Mouse (Mus musculus) ES-E14 (cell line): Measurements from ENCODE around the gene Hist1h2bc. TPM values are rescaled to one million over a fixed set of nuclear protein-coding genes. Genes with fewer than 3 reads are reported as not detected.

Experiments
- DNase-seq: peaks from one replicate; pipeline ENCODE4 v3.0.0-alpha.2; 2013; ENCODE audit warnings: low read depth, low spot score
- H3K27ac ChIP-seq: 2 replicates; pipeline ENCODE4 v1.5.1; 2012; ENCODE audit warnings: low read depth, mild to moderate bottlenecking, low read length, moderate library complexity, mixed read lengths; ENCODE audit not compliant: poor library complexity, insufficient read depth, severe bottlenecking
- H3K36me3 ChIP-seq: 2 replicates; pipeline ENCODE4 v1.6.1; 2012; ENCODE audit warnings: mild to moderate bottlenecking, low read length, moderate library complexity, mixed read lengths; ENCODE audit not compliant: control insufficient read depth, poor library complexity, insufficient read depth, severe bottlenecking
- H3K4me1 ChIP-seq, 2 experiments: fragments of 150-350 bp in 1 of 2; sonication (generic) in 1 of 2; 2 replicates each; pipeline ENCODE4 v1.6.1; 2012; ENCODE audit warnings: low read length in 2 of 2, mild to moderate bottlenecking in 1 of 2, mixed read lengths in 1 of 2; ENCODE audit not compliant: control insufficient read depth in 2 of 2, insufficient read depth in 2 of 2, poor library complexity in 1 of 2
- H3K4me3 ChIP-seq, 2 experiments: fragments of 150-350 bp in 1 of 2; sonication (generic) in 1 of 2; 2 replicates each; pipeline ENCODE4 v1.5.1; 2012; ENCODE audit warnings: low read length in 2 of 2, low read depth in 1 of 2, mild to moderate bottlenecking in 1 of 2, mixed read lengths in 1 of 2; ENCODE audit not compliant: insufficient read depth in 1 of 2, poor library complexity in 1 of 2, severe bottlenecking in 1 of 2
- H3K9ac ChIP-seq: 2 replicates; pipeline ENCODE4 v1.6.1; 2012; ENCODE audit warnings: low read depth, mild to moderate bottlenecking, low read length, mixed read lengths; ENCODE audit not compliant: poor library complexity, insufficient read depth, severe bottlenecking
- H3K9me3 ChIP-seq: fragments of 150-350 bp; sonication (generic); 2 replicates; pipeline ENCODE4 v1.6.1; 2012; ENCODE audit warnings: low read depth, mild to moderate bottlenecking, low read length; ENCODE audit not compliant: control insufficient read depth, insufficient read depth
- CHD2 ChIP-seq: IDR thresholded peaks from 2 replicates; pipeline ENCODE4 v1.6.1; 2014; ENCODE audit warnings: mild to moderate bottlenecking, low read depth, low read length, inconsistent platforms
- HCFC1 ChIP-seq: IDR thresholded peaks from 2 replicates; pipeline ENCODE4 v1.6.1; 2012; ENCODE audit warnings: low read length, inconsistent platforms, borderline replicate concordance; ENCODE audit not compliant: insufficient read depth
- MAFK ChIP-seq: IDR thresholded peaks from 2 replicates; pipeline ENCODE4 v1.6.1; 2014; ENCODE audit warnings: mild to moderate bottlenecking, low read depth, low read length, inconsistent platforms; ENCODE audit not compliant: insufficient read depth
- ZC3H11A ChIP-seq: IDR thresholded peaks from 2 replicates; pipeline ENCODE4 v1.6.1; 2012; ENCODE audit warnings: low read depth, mild to moderate bottlenecking, inconsistent platforms, low read length, borderline replicate concordance
- ZNF384 ChIP-seq: IDR thresholded peaks from 2 replicates; pipeline ENCODE4 v1.6.1; 2012; ENCODE audit warnings: low read depth, low read length, inconsistent platforms
- in situ Hi-C, 2 experiments: fragments of 600-800 bp; cut with MboI; formaldehyde crosslinking; loops; one replicate each; pipeline ENCODE4 v1.15.1; 2025; ENCODE audit warnings: low sequenced_read_pairs in 2 of 2, inconsistent platforms in 1 of 2; ENCODE audit not compliant: unreplicated experiment in 2 of 2
- total RNA-seq: library from RNA; depleted of rRNA; stranded (reverse); fragments of 300-350 nt; gene quantifications from 2 replicates; pipeline ENCODE4 v1.2.3, GENCODE M21; 2012

Gene Hist1h2bc
- total RNA-seq, 1 experiment = 545 TPM

- no peaks in the 10 kb centered on the region for H3K36me3 ChIP-seq
- in situ Hi-C loops = loop anchor here in 1 of 2 experiments (25.0 kb wide), 1 partner anchor 1649 kb away; the partner anchor contains the start of genes Hist1h2ag, Hist1h2ah, Hist1h2bj and Hist1h2bk
- H3K4me3 ChIP-seq = no peak overlapping the region
- no peak for DNase-seq
- no peak overlapping the region; the same call in 1 of the 2 replicates for H3K9ac ChIP-seq
- H3K9me3 ChIP-seq = no peaks in the 10 kb centered on the region
- TF ChIP-seq ZC3H11A = no peak
- TF ChIP-seq ZNF384 = no peak
- TF ChIP-seq HCFC1 = no peak
- TF ChIP-seq CHD2 = no peak
- no peak overlapping the region for H3K27ac ChIP-seq
- peaks cover 0 to 2% of the 10 kb centered on the region in 2 experiments; a peak in 2 of 4 replicates for H3K4me1 ChIP-seq
Observed at GRCm38 (mm10) chr13:23685966-23686365, 2.0 kb downstream of the Hist1h2bc start.

DNA sequence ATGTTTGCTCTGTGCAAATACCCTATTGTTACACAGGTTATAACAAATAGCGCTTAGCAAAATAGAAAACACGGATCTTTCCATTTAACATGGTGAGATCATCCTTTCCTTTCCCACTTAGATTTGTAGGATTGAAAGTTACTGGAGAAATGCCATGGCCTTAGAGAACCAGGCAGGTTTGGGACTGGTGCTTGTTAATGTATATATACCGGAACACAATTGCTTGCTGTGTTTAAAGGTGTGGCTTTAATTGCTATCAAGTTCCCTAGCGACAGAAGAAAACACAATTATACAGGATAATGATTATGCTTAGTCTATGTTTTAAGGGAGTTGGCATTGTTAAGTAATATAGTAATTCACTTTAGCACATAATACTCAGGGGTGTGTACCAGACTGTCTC, 3.2 kb downstream of the Hist1h2bc start:
- in situ Hi-C loops = loop anchor here in 1 of 2 experiments (25.0 kb wide), 1 partner anchor 1650 kb away; the partner anchor contains the start of genes Hist1h2ag, Hist1h2ah, Hist1h2bj and Hist1h2bk
- no peaks in the 10 kb centered on the region for H3K9me3 ChIP-seq
- no peak overlapping the region for H3K4me3 ChIP-seq
- no peak for DNase-seq
- no peaks in the 10 kb centered on the region for H3K36me3 ChIP-seq
- peaks cover 0 to 2% of the 10 kb centered on the region in 2 experiments; a peak in 2 of 4 replicates for H3K4me1 ChIP-seq
- no peak overlapping the region for H3K9ac ChIP-seq
- TF ChIP-seq MAFK (no peak), ZC3H11A (no peak), ZNF384 (no peak), CHD2 (no peak), HCFC1 (no peak)
- no peak overlapping the region for H3K27ac ChIP-seq

GRCm38 (mm10) chr13:23687907-23688306, 3.9 kb downstream of the Hist1h2bc start:
- Histone ChIP-seq H3K4me3 (no peak overlapping the region), H3K27ac (no peak overlapping the region), H3K9me3 (no peaks in the 10 kb centered on the region; the same call in 1 of the 2 replicates), H3K36me3 (no peaks in the 10 kb centered on the region), H3K4me1 (no peaks in the 10 kb centered on the region; a peak in 1 of 4 replicates), H3K9ac (no peak overlapping the region)
- no peak for DNase-seq
- no peak for TF ChIP-seq MAFK
- TF ChIP-seq ZNF384 = no peak
- TF ChIP-seq CHD2 = no peak
- no peak for TF ChIP-seq ZC3H11A
- no peak for TF ChIP-seq HCFC1
- in situ Hi-C loops = loop anchor here in 1 of 2 experiments (25.0 kb wide), 1 partner anchor 1651 kb away; the partner anchor contains the start of genes Hist1h2ag, Hist1h2ah, Hist1h2bj and Hist1h2bk

DNA sequence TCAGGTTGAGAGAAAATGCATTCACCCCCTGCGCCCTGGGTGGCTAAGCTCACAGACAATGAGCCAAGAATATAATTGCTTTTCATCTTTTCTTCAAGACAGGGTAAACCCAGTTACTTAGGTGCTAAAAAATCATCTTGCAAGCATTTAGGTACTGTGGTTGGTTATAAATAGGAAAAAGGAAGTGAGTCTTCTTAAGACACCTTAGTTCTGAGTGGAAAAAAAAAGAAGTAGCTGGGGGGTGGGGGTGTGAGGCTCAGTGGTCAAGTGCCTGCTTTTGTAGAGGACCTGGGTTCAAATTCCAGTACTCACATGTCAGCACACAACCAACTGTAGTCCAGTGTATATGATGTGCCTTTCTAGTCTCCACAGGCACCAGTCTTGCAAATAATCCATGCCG, 5.0 kb downstream of the Hist1h2bc start:
- Histone ChIP-seq H3K9me3 (no peaks in the 10 kb centered on the region; the same call in 1 of the 2 replicates), H3K36me3 (no peaks in the 10 kb centered on the region), H3K4me1 (no peaks in the 10 kb centered on the region; a peak in 1 of 4 replicates), H3K9ac (no peak overlapping the region), H3K27ac (no peak overlapping the region), H3K4me3 (no peak overlapping the region)
- DNase-seq = no peak
- in situ Hi-C loops = loop anchor here in 1 of 2 experiments (25.0 kb wide), 1 partner anchor 1652 kb away; the partner anchor contains the start of genes Hist1h2ag, Hist1h2ah, Hist1h2bj and Hist1h2bk
- TF ChIP-seq MAFK = no peak
- TF ChIP-seq ZC3H11A = no peak
- TF ChIP-seq ZNF384 = no peak
- TF ChIP-seq CHD2 = no peak
- no peak for TF ChIP-seq HCFC1
